Mouse (Mus musculus) heart, postnatal 14 days (tissue): ENCODE results near the gene Nup205. TPM values are rescaled to one million over a fixed set of nuclear protein-coding genes. Genes with fewer than 3 reads are reported as not detected.

Experiments used
- DNase-seq, 2 experiments: peaks; one replicate each; pipeline ENCODE4 v3.0.0; 2021 to 2022
- intact Hi-C: fragments of 180-260 bp; cut with DNase I; formaldehyde crosslinking; loops from one replicate; pipeline ENCODE4 v1.15.1; 2025
- total RNA-seq, 2 experiments: library from RNA; stranded (reverse); gene quantifications; 2 replicates each; pipeline ENCODE4 v1.2.3; 2021

Nup205 gene
- total RNA-seq, 2 experiments from 2014 or later, result 13.6 to 16.9 TPM

DNA sequence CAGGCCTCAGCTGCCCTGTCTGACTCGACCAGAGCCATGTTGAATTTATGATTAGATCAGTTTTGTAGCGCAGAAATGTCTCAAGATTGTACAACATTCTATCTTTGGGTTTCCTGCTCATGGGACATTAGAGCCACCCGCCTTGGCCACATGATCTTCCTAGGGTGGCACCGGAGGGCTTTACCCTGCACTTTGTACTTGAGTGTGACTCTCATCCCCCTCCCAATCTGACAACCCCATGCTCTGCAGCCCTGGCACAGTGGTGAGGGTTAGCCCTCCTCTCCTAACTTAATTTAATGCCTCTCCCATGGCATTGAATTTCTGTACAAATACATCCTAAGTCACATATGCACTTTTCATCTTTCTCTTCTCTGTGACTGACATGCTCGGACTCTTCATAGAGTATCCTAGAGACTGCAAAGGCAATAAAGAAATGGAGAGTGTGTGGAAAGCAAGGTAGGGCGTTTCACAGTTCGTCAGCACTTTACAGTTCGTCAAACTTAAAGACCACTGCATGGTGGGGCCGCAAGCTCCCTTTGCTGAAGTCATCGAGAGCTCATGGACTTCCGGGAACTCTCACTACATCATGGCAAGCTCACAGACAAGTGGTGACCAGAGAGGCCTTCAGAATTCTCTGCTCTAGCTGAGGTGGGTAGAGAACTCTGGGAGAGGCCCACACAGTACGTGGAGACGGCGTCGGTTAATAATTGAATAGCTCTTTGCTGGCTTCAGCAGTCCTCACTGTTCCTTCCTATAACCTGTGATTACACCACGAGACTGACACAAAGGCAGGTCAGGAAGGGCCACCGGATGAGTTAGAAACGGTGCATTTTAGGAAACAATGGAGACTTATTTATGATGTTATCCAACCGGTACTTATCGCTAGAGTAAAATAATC is 94.9 kb downstream of the Nup205 start:
- intact Hi-C loops, result no loop called here
- no peak for DNase-seq

DNA sequence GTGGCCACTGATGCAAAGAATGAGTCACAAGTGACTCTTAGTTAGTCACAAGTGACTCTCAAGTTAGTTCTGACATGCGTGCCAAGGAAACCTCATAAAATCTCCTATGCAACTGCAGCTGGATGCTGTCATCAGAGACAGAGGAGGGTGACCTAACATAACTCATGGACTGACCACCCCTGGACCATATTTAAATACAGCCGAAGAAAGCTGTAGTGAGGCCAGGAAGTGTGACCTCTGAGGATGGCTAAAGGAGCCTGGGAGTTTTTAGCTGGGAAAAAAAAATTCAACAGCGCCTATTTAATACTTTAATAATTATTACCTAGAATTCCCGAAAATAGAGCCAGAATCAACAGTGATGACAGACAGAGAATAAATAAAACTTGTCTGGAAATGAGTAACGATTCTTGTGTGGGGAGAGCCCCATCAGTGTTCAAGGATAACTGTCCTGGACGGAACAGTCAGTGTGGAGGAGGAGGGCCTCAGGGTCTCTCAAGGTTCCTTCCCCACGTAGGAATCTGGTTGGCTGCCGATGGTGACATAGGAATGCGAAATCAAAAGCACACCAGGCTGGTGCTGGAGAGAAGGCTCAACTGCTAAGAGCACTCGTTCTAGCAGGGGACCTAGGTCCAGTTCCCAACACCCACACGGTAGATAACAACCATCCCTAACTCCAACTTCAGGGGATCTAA is 96.3 kb downstream of the Nup205 start:
- intact Hi-C loops, result no loop called here
- DNase-seq, result no peak

DNA sequence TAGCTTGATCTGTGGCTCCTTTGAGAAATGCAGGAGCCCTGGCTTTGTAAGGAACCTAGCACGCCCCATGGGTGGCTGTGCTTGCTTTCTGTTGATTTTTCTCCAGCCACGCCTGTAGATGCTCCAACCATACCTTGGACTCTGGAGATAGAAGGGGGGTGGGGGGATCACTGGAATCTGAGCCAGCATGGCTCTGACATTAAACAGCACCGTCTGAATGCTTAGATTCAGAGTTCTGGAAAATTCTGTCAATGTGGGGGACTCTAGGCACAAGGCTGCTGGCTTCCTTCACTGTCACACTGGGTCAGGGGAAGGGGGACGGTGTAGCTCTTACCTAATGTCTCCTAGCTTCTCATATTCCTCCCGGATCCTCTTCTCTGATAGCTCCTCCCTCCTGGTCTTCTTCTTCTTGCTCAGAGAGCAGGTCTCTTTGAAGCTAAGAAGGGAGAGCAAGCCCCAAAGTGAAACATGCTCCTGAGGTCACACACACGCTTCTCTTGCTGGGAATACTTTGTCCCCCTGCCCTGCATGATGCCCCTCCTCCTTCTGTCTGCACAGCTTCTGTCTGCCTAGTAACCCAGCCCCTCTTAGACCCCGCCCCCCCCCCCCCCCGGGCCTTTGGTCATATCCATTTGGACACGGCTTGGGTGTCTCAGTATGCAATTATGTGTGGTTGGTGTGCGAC is 100.8 kb downstream of the Nup205 start:
- DNase-seq, result no peak
- intact Hi-C loops, result no loop called here

DNA sequence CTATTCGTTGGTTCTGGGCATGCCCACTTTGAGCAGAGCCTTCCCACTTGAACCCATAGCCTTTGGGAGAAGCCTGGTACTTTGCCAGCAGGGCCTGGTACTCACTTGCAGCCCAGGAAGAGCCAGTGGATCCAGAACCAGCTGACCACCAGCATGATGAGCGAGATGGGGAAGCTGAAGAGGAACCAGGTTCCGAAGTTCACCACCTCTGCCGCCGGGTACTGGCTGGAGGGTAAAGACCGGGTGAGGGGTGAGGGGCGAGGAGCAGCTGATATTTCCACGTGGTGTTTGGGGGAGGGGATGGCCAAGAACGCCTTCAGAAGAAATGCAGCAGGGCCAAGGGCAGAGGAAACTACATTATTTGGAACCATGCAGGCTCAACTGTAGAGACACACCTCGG is 102.1 kb downstream of the Nup205 start:
- intact Hi-C loops, result no loop called here
- no peak for DNase-seq

DNA sequence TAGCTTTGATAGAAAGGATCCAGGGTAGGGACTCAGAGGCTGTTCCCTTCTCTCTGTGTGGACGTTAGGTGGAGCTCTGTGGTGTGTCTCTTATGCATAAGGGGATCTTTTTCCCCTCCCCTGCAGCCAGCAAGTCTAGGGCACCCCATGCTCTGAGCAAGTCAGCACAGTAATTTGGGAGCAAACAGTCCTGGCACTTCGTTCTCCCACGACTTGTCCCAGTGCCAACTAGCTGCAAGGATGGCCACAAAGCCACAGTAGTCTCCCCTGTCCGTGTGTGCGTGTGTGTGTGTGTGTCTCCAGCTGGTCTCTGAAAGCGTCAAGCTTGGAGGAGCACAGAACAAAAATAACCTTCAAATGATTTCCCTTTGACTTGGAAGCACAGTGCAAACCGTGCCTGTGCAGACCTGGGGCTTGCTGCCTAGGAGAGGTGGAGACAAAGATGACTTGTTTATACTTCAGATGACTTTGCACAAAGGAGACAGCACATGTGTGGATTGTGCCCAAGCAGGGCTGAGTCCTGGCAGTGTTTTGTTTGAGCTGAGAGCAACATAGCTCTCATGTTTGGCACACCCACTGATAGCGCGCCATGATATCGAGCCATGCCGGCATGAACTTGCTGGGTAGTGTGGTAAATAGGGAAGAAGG is 111.0 kb downstream of the Nup205 start:
- intact Hi-C loops, result no loop called here
- peak; percentile 51 to 63 for DNase-seq

GRCm38 (mm10) chr6:35288920-35289319 is 111.7 kb downstream of the Nup205 start:
- intact Hi-C loops, result no loop called here
- no peak for DNase-seq

- intact Hi-C loops, result no loop called here
- DNase-seq, result no peak
Observed at GRCm38 (mm10) chr6:35289676-35290075, 112.5 kb downstream of the Nup205 start.

GRCm38 (mm10) chr6:35294964-35295363 is 117.7 kb downstream of the Nup205 start:
- DNase-seq, result no peak
- intact Hi-C loops, result loop anchor here (5.0 kb wide), 1 partner anchor 38 kb away; no protein-coding TSS in a partner anchor

DNA sequence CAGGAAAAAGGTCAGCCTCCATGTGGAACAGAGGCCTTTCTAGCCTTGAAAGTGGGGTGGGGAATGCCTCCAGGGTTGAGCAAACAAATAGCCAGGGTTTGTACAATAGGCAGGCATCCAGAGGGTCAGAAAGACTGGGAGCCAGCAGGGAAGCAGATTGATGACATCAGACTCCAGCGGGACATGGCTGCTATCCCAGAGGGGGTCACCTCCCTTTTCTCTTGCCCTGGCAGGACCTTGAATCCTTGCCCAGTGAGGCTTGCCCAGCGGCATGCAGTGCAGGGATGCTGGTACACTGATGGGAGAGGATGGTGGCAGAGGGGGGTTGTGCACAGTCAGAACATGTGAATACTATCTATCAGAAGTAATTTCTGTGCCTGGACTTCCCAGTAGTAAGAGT is 119.8 kb downstream of the Nup205 start:
- intact Hi-C loops, result loop anchor here (5.0 kb wide), 1 partner anchor 40 kb away; no protein-coding TSS in a partner anchor

More for the DNA sequence above, 119.8 kb downstream of the Nup205 start:
- peak; percentile 69 to 80 for DNase-seq

Other genes with a start within 250 kb of the Nup205 start
- under 1 TPM; 0.61 to 0.69 TPM for gene Slc23a4, start 189.0 kb upstream of the Nup205 start, total RNA-seq
- gene Cnot4, start 43.7 kb upstream of the Nup205 start, total RNA-seq, result 10 to 100 TPM; 22.6 to 22.8 TPM
- gene Slc13a4, start 130.7 kb downstream of the Nup205 start, total RNA-seq, result under 1 TPM; 0.17 to 0.33 TPM
- 1 to 10 TPM; 1.5 to 2.2 TPM for gene Fam180a, start 148.7 kb downstream of the Nup205 start, total RNA-seq